Mouse (Mus musculus) frontal cortex, postnatal 25 days (tissue): ENCODE measurements at regions not wholly inside any gene's neighbourhood (a gene's known extent, or its start where the extent isn't known, plus 50 kb on each side); places are given as distances from the start of the nearest gene placed in this dataset.

Experiments used
- DNase-seq, 2 experiments: peaks; one replicate each; pipeline ENCODE4 v3.0.0; 2022; ENCODE audit warnings: low spot score in 2 of 2

- DNase-seq = no peak
These were observed 163.7 kb downstream of the Insig2 start for GRCm38 (mm10) chr1:121168651-121169050.

DNA sequence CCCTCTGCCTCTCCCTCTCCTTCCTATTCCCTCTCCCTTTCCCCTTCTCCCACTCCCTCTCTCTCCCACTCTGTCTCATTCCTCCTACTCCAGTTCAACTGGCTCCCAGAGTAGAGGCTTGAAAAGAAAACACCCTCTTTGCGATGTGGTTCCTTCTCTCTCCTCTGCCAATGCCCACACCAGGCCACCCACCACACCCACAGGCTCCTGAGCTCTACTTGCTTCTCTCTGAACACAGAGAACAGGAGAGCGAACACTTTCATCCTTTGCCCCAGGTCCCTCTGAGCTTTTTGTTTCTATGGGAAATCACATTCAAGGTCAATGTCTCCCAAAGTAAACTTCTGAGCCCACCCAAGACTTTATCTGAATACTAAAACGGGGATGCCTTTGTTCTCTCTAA lies 155.8 kb downstream of the Insig2 start:
- no peak for DNase-seq

- no peak for DNase-seq
These were observed 155.1 kb downstream of the Insig2 start for GRCm38 (mm10) chr1:121177136-121177907.

GRCm38 (mm10) chr1:121177908-121178311 lies 154.5 kb downstream of the Insig2 start:
- no peak for DNase-seq

- DNase-seq = no peak
These were observed 153.7 kb downstream of the Insig2 start for GRCm38 (mm10) chr1:121178611-121179245.

DNA sequence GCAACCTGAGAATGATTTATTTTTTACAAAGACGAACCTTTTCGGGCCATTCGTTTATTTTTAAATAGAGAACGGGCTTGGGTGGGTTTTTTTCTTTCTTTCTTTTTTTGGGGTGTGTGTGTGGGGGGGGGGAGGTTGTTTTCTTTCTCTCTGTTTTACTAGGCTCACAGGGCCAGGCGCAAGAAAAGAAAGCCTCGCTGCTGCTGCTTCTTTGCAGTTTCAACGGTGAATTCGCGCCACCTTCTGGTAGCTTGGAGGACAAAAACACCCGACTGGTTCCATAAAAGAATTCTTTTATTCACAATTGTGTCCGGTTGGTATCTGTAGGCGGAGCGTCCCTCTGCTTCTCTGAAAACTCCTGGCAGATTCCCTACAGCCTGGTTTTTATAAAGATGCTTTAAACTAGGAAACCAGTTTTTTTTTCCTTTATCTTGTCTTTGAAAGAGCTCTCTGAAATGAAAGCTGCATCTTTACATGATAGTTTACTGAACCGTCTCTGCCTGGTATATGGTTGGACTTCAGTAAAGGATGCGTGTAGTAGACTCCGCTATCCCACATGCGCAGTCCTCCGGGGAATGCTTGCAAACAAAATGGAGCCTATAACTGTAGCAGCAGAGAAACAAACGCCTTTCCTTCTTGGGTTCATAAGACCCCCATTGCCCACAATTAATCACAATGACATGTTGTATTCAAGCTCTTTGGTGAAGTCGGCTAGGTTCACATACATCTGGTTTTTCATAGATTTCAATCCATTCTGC lies 151.9 kb downstream of the Insig2 start:
- DNase-seq = peak; percentile 63 to 75

- no peak for DNase-seq
These were observed 143.5 kb downstream of the Insig2 start for GRCm38 (mm10) chr1:121188895-121189294.

- no peak for DNase-seq
These were observed 137.6 kb downstream of the Insig2 start for GRCm38 (mm10) chr1:121194800-121195199.

DNA sequence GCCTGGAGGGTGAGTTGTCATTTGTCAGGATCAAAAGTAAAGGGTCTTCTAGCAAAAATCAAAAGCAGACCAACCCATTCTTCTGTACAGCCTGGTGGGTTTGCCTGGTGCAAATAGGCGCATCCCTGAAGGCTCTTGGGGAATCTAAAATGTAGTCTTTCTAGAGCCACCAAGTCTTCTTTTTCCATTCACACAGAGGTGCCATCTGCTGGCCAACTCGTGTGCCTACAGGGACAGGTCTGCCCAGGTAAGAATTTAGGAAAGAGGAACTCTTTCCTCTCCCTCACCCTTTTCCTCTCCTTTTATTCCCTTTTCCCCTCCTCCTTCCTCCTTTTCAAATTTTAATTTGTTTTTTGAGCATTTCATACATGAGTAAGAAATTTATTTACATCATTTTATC lies 116.5 kb downstream of the Insig2 start:
- peak in 1 of 2 experiments; percentile 6 for DNase-seq

- no peak for DNase-seq
These were observed 108.1 kb downstream of the Insig2 start for GRCm38 (mm10) chr1:121224250-121224649.

GRCm38 (mm10) chr1:121226466-121227232 lies 105.7 kb downstream of the Insig2 start:
- DNase-seq = no peak

DNA sequence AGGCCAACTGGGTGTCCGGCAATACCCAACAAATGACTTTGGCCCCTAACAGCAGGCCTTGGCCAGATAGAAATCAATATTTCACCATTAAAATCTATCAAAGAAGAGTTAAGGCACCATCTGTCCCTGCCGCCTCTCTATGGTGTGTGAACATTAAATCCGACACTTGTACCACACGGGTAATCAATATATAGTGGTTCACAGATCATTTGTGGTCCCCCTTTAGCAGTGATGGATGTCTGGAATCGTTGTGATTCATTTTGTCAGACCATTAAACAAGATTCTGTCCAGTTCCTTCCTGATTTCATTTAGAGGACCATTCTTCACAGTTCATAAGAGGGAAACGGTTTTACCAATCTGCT lies 105.2 kb downstream of the Insig2 start:
- no peak for DNase-seq

GRCm38 (mm10) chr1:121243576-121243975 lies 88.8 kb downstream of the Insig2 start:
- no peak for DNase-seq

DNA sequence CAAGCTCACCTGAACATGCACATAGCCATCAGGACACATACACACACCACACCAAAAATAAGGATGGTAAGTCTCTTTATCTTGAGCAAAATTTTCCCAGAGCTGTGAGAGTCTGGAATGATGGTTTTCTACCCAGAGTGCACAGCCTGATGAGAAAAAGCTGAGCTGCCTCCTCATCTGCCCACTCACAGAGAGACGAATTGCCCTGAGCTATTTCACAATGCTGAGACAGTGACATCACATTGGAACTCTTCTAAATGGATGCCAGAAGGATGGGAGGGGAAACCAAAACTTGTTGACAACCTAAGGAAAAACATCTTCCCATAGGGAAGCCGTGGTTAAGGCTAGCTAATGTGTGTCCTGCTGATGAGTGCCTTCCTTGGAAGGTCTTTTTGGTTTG lies 84.8 kb downstream of the Insig2 start:
- no peak for DNase-seq

- no peak for DNase-seq
These were observed 83.3 kb downstream of the Insig2 start for GRCm38 (mm10) chr1:121249081-121249480.

- DNase-seq = no peak
These were observed 81.7 kb downstream of the Insig2 start for GRCm38 (mm10) chr1:121250686-121251085.

DNA sequence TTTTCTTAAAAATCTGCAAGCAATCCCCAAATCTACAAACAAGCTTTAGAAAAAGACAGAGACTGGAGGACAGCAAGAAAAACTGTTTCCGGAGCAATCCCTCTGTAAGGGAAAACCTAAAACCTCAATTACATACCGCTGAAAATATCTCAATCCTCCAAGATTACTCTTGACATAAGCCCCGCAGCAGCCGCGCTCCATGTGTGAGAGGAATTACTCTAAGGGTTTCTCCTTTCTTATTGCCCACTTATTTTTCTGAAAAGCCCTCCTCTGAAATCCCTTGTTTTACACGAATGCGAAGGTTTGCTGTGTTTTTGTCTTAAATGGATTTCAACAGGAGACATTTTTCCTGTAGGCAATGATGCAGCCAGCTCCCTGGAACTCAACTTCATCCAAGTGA lies 80.3 kb downstream of the Insig2 start:
- no peak for DNase-seq

- DNase-seq = no peak
These were observed 78.2 kb downstream of the Insig2 start for GRCm38 (mm10) chr1:121254196-121254595.
